24 mouse cellular contexts compared by ENCODE assay signal in the genomic region with DNA sequence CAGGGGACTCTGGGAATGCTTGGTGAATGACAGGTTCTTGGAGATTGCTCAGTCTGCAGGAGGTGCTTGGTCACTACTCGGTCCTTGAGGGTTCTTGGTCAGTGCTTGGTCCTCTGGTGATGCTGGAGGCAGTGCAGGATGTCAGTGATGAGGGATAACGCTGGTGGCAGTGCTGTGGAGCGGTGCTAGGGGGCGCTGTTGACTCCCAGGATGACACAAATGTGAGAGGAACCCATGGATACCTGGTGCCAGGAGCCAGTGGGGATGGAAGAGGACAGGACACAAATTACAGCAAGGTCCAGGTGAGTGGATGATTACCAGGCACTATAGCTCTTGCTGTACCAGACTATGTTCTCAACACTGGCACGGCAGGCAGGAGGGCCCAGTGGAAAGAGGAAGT. TPM values are rescaled to one million over a fixed set of nuclear protein-coding genes. Genes with fewer than 3 reads are reported as not detected.
A peak's percentile ranks its signal among the peaks of the same experiment; 100 is the strongest.
DNase-seq lines count a peak whose midpoint lies in the region; ATAC-seq and TF ChIP-seq lines count a peak whose summit lies in the region.
"Had no signal": no experiment of that assay in that cellular context is flagged by ENCODE, and none has a peak within 500 bp of the region (broad histone marks: within the 10 kb centered on the region; RNA-seq: fewer than 3 reads in every experiment).

No protein-coding gene starts in this region.

- peaks cover 6% of the 10 kb centered on the region; the same call in 1 of the 2 replicates for H3K9me3 ChIP-seq in forebrain, embryonic 11.5 days (ENCODE audit: control insufficient read depth, low read length)
- H3K9me3 ChIP-seq in forebrain, embryonic 14.5 days (replicated peaks; ENCODE audit: control insufficient read depth, low read length): no peaks in the 10 kb centered on the region
- H3K9me3 ChIP-seq in limb, embryonic 10.5 days (replicated peaks): no peaks in the 10 kb centered on the region; the same call in 1 of the 2 replicates
- H3K9me3 ChIP-seq: embryonic facial prominence, embryonic 15.5 days; heart, embryonic 15.5 days; kidney, embryonic 15.5 days; lung, embryonic 15.5 days had no signal

- H3K27ac ChIP-seq in forebrain, embryonic 11.5 days (ENCODE audit: low read depth, low read length): no peak overlapping the region
- no peak overlapping the region for H3K27ac ChIP-seq in forebrain, embryonic 14.5 days (ENCODE audit: low read depth, low read length)
- no peak overlapping the region for H3K27ac ChIP-seq in left cerebral cortex, adult 2 months
- no peak overlapping the region for H3K27ac ChIP-seq in limb, embryonic 10.5 days
- H3K27ac ChIP-seq: embryonic facial prominence, embryonic 15.5 days; forebrain, embryonic 12.5 days; heart, embryonic 15.5 days; kidney, embryonic 15.5 days; limb, embryonic 12.5 days; lung, embryonic 15.5 days; midbrain, embryonic 13.5 days had no signal

- DNase-seq in forebrain, embryonic 11.5 days (ENCODE audit: low spot score): peak; percentile 63
- no peak for DNase-seq in forebrain, embryonic 14.5 days (ENCODE audit: low spot score)
- no peak for DNase-seq in left cerebral cortex, adult 2 months (ENCODE audit: extremely low spot score in 1 of 2, low spot score in 2 of 2)
- no peak for DNase-seq in left cerebral cortex, postnatal 10 days (ENCODE audit: extremely low spot score in 1 of 2, low spot score in 2 of 2)
- peak; percentile 10 for DNase-seq in A20 (ENCODE audit: low read depth, low spot score)
- DNase-seq in ZHBTc4 (ENCODE audit: low read depth, low spot score): peak; percentile 18
- no peak for DNase-seq in limb, embryonic 10.5 days (ENCODE audit: low spot score)
- no peak for DNase-seq in natural killer cell, adult 2 months (ENCODE audit: low spot score in 2 of 2)
- DNase-seq: cerebellum, adult 8-10 months; embryo, embryonic 11 days; right cerebral cortex, adult 18-20 months had no signal

- no peaks in the 10 kb centered on the region for H3K4me1 ChIP-seq in forebrain, embryonic 11.5 days (replicated peaks; ENCODE audit: control insufficient read depth, insufficient read depth, low read length)
- H3K4me1 ChIP-seq in forebrain, embryonic 14.5 days (ENCODE audit: control insufficient read depth, insufficient read depth, low read length): no peaks in the 10 kb centered on the region
- H3K4me1 ChIP-seq in limb, embryonic 10.5 days: 0 out of 2 replicates have a peak, but pooled peaks cover 3% of the 10 kb centered on the region
- H3K4me1 ChIP-seq: forebrain, embryonic 12.5 days; heart, embryonic 15.5 days; kidney, embryonic 15.5 days; limb, embryonic 12.5 days; lung, embryonic 15.5 days; midbrain, embryonic 13.5 days had no signal

- no peaks in the 10 kb centered on the region for H3K36me3 ChIP-seq in forebrain, embryonic 11.5 days (ENCODE audit: control insufficient read depth, insufficient read depth, low read length)
- H3K36me3 ChIP-seq in forebrain, embryonic 14.5 days (ENCODE audit: control insufficient read depth, insufficient read depth, low read length): no peaks in the 10 kb centered on the region
- no peaks in the 10 kb centered on the region for H3K36me3 ChIP-seq in limb, embryonic 10.5 days
- H3K36me3 ChIP-seq: embryonic facial prominence, embryonic 15.5 days; forebrain, embryonic 12.5 days; heart, embryonic 15.5 days; kidney, embryonic 15.5 days; limb, embryonic 12.5 days; lung, embryonic 15.5 days; midbrain, embryonic 13.5 days had no signal

- intact Hi-C loops in left cerebral cortex, adult 2 months (cut with DNase I): no loop called here
- intact Hi-C loops in left cerebral cortex, postnatal 10 days (cut with DNase I): no loop called here

- no peak for ATAC-seq in forebrain, embryonic 11.5 days (replicated peaks; ENCODE audit: low FRiP score)
- ATAC-seq in forebrain, embryonic 14.5 days: no peak
- ATAC-seq: midbrain, embryonic 13.5 days had no signal

- H3K9ac ChIP-seq in forebrain, embryonic 11.5 days (ENCODE audit: low read length): no peak overlapping the region
- H3K9ac ChIP-seq in forebrain, embryonic 14.5 days (ENCODE audit: low read length): no peak overlapping the region
- H3K9ac ChIP-seq: embryonic facial prominence, embryonic 15.5 days; forebrain, embryonic 12.5 days; heart, embryonic 15.5 days; kidney, embryonic 15.5 days; limb, embryonic 12.5 days; lung, embryonic 15.5 days; midbrain, embryonic 13.5 days had no signal

- H3K27me3 ChIP-seq in forebrain, embryonic 11.5 days (ENCODE audit: control insufficient read depth, insufficient read depth, low read length): no peaks in the 10 kb centered on the region
- no peaks in the 10 kb centered on the region for H3K27me3 ChIP-seq in forebrain, embryonic 14.5 days (replicated peaks; ENCODE audit: control insufficient read depth, insufficient read depth, low read length)
- H3K27me3 ChIP-seq in limb, embryonic 10.5 days (ENCODE audit: low read depth, poor library complexity, severe bottlenecking): peaks cover 31% of the 10 kb centered on the region
- H3K27me3 ChIP-seq: lung, embryonic 15.5 days had no signal

- H3K4me3 ChIP-seq in forebrain, embryonic 11.5 days (ENCODE audit: low read depth, low read length): no peak overlapping the region
- no peak overlapping the region for H3K4me3 ChIP-seq in forebrain, embryonic 14.5 days (ENCODE audit: low read depth, low read length)
- no peak overlapping the region for H3K4me3 ChIP-seq in left cerebral cortex, adult 2 months
- no peak overlapping the region for H3K4me3 ChIP-seq in limb, embryonic 10.5 days
- H3K4me3 ChIP-seq: embryonic facial prominence, embryonic 15.5 days; forebrain, embryonic 12.5 days; heart, embryonic 15.5 days; kidney, embryonic 15.5 days; limb, embryonic 12.5 days; lung, embryonic 15.5 days; midbrain, embryonic 13.5 days had no signal

- TF ChIP-seq CTCF in left cerebral cortex, adult 2 months (IDR thresholded peaks at IDR 0.05): peak; percentile 26

- no peak overlapping the region for H3K4me2 ChIP-seq in forebrain, embryonic 11.5 days (ENCODE audit: low read depth, low read length, severe bottlenecking)
- no peak overlapping the region for H3K4me2 ChIP-seq in forebrain, embryonic 14.5 days (ENCODE audit: low read length)
- H3K4me2 ChIP-seq: embryonic facial prominence, embryonic 15.5 days; forebrain, embryonic 12.5 days; heart, embryonic 15.5 days; kidney, embryonic 15.5 days; limb, embryonic 12.5 days; lung, embryonic 15.5 days; midbrain, embryonic 13.5 days had no signal

- WGBS in forebrain, embryonic 11.5 days: 45% methylated on average over 5 of the region's 5 CpGs
- WGBS in forebrain, embryonic 14.5 days: 46% methylated on average over 5 of the region's 5 CpGs
- WGBS in limb, embryonic 10.5 days: 39% methylated on average over 5 of the region's 5 CpGs

RNA-seq across cellular contexts. Expression of a gene that starts 45.1 kb away (rescaled TPM):
- 0.44 and 0.55 TPM in 2 replicates for polyA plus RNA-seq in forebrain, embryonic 11.5 days (2014; fragmentation: Nextera tagmentation; extraction: Ambion mirVana)
- not detected in 2 replicates for polyA plus RNA-seq in forebrain, embryonic 14.5 days (2014; fragmentation: Nextera tagmentation; extraction: Ambion mirVana)
- total RNA-seq in left cerebral cortex, adult 2 months (2021): not detected
- total RNA-seq in left cerebral cortex, postnatal 10 days (2021): not detected
- 0.13 and 0.35 TPM in 2 replicates for polyA plus RNA-seq in limb, embryonic 10.5 days (2016; fragmentation: Nextera tagmentation; extraction: Ambion mirVana)
- total RNA-seq: gastrocnemius, adult 18-20 months; hematopoietic stem cell, adult 5-6 weeks; layer of hippocampus, adult 8-10 months; left cerebral cortex, adult 18-20 months; megakaryocyte progenitor cell, adult 5-6 weeks had no signal
- polyA plus RNA-seq: gonadal fat pad, adult 2 months; heart, embryonic 15.5 days; midbrain, embryonic 13.5 days had no signal

Comparison
In these comparisons a context has a peak if more than half of its experiments do, and no peak if none do; other contexts are left out.
1. DNase-seq: peak in forebrain, embryonic 11.5 days (single experiment), A20 (single experiment) and ZHBTc4 (single experiment); none in forebrain, embryonic 14.5 days (single experiment), left cerebral cortex, adult 2 months (0 of 2), left cerebral cortex, postnatal 10 days (0 of 2), limb, embryonic 10.5 days (single experiment) and natural killer cell, adult 2 months (0 of 2).